Mouse (Mus musculus) testis, postnatal 10 days (tissue): ENCODE data around the gene Brinp1.
"Not testable (repeated sequence)": the region's sequence is repeated elsewhere in the genome, so short reads cannot be mapped to it uniquely, and the experiment has no call there.

Source experiments
- DNase-seq: peaks from one replicate; pipeline ENCODE4 v3.0.0; 2021; ENCODE audit warnings: low spot score

Gene Brinp1

DNA sequence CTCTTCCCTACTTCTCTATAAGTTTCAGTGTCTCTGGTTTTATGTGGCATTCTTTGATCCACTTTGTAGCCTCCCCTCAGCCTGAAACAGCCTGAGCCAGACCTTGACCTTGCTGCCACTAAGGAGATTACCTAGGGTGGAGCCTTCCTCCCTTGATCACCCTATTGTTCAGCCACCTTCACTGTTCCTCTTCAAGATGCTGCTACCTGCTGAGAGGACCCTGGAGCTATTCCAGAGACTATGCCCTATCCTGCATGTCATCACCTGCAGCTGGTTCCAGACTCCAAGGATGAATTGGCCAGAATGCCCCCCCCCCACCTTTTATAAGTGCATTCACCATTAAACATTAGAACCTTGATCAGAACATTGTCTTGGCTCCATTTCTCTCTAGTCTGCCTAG lies 140.2 kb downstream of the Brinp1 start:
- DNase-seq: not testable (repeated sequence)

DNA sequence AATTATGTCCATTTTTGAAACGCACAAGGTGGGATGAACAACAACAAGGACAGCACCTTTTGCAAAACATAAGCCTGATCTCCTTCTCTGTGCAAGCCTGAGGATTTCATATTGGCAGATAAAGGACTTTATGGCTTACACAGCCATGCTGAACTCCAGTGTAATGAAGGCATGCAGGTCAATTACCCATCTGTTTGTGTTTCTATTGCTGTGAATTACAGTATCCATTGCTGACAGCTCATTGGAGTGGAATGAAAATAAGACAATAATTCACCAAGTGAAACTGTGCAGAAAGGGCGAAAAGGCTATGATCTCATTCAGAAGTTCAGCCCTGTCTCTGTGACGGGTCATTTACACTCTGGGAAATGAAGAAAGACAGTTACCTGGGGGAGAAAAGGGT lies 147.7 kb downstream of the Brinp1 start:
- no peak for DNase-seq

DNA sequence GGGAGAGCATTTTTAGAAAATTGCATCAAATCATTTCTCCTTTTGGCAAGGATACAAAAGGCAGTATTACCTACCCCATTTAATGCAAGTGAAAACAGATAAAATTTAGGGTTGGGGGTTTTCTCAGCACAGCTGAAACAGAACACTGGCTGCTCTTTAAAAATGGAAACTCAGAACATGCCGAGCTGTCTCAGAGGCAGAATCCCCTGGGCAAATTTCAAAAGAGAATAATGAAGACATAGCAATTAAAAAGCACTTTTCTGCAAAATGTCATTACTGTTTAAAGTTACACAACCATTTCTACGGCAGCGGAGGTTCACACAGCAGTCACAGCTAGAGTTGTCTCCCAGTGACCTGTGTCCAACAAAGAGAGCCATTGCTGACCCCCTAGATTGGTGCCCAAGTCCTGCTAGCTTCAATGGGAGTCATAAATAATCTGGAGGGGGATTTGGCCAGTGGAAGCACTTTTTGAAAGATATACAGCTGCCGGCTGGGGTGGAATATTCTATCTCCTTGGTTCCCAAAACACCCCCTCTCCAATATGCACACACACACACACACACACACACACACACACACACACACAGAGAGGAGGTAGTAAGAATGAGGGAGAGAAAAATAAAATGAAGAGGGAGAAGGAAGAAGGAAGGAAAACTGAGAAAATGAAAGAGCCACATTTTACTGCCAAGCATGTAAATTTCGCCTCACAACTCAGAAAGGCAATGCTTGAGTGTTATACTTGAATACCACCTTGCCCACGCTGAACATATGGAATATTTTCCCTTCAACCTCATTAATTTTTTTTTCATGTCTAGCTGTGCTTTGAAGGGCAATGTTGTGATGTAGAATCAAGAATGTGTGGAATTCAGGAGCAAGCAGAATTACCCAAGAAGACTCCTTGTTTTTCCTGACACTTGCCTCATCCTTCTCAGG lies 152.0 kb downstream of the Brinp1 start:
- no peak for DNase-seq

DNA sequence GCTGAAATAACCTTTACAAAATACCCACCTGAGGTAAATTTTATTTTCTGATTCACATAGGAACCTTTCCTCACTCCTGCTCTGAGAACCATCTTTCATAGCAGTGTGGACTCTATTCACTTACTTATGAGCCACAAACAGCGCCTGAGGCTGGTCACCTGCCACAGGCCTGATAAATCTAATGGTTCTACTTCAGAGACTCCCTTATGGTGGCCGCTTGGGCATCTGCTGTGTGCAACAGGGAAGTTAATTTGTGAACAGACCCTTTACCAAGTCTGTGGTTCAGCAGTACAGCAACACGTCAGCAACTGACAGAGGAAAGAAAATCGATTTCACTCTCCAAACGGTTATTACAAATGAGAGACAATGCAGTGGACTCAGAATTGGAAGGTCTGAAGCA lies 164.2 kb downstream of the Brinp1 start:
- DNase-seq: no peak

DNA sequence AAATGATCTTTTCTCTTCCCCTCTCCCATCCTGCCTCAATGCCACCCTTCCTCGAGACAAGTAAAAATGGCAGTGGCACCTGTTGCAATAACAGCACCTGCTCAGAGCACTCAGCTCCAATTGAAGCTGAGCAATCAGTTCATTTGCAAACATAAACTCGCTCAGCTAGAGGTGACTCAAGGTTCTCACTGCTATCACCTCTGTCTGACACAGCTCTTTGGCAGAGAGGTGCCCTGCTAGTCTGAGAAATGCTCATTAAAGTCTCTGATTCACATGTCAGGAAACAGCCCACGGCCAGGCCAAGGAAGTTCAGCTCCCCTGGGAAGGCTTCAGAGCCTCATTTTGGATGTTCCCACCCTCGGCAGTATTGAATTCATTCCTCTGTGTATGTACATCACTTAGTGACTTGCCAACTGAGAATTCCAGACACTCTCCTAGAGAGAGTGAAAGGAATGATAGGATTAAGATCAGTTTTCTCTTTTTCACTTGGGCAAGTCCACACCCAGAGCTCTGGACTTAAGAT lies 165.7 kb downstream of the Brinp1 start:
- DNase-seq: no peak

DNA sequence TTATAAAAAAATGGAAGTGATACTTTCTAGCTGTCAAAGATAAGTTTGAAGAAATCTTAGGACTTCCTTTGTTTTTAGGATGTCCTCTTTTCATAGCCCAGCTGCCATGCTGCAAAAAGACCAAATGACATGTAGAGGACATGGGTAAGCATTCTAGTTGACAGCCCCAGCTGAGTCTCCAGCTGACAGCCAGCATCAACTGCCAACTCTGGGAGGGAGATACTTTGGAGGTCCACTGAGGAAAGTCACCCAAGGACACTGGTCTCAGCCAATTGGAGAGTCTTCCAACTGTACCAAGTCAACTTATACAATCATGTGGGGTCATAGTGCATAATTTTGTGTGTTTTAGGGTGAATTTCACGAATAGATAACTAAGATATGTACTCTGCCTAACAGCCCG lies 166.6 kb downstream of the Brinp1 start:
- DNase-seq: no peak

DNA sequence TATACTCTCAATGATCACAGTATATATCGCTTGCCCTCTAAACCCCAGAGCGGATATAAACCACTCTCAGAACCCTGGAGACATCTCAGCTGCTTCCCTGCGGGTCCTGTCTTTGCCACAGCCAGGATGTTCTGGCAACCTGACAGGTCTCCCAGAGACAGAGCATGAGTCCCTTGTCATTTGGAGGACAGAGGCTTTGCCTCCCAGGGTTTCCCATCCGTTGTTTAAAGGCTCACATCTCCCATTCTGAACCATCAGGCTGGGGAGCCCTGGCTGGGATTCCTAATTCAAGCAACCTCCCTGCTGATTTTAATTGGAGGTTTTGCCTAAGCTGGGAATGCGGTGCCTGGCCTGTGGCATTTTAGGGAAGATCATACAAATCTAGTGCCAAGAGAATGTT lies 185.9 kb downstream of the Brinp1 start:
- DNase-seq: no peak

DNA sequence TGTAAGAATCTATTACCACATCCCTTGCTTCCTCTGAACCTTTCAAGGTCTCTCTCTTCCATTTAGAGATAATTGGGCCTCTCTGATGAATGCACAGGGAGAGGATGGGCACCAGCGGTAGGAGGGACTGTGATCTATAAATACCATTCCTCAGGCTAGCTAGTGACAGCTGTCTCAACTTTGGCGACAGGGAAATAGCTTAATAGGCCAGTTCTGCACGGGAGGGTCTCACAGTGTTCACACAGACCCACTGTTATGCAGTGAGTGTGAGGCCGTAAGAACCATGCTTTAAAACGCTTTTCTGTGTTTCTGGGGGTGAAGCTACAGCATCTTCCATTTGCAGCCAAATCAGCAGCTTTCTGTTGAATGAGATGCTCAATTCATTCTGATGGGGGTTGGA lies 186.8 kb downstream of the Brinp1 start:
- DNase-seq: no peak

DNA sequence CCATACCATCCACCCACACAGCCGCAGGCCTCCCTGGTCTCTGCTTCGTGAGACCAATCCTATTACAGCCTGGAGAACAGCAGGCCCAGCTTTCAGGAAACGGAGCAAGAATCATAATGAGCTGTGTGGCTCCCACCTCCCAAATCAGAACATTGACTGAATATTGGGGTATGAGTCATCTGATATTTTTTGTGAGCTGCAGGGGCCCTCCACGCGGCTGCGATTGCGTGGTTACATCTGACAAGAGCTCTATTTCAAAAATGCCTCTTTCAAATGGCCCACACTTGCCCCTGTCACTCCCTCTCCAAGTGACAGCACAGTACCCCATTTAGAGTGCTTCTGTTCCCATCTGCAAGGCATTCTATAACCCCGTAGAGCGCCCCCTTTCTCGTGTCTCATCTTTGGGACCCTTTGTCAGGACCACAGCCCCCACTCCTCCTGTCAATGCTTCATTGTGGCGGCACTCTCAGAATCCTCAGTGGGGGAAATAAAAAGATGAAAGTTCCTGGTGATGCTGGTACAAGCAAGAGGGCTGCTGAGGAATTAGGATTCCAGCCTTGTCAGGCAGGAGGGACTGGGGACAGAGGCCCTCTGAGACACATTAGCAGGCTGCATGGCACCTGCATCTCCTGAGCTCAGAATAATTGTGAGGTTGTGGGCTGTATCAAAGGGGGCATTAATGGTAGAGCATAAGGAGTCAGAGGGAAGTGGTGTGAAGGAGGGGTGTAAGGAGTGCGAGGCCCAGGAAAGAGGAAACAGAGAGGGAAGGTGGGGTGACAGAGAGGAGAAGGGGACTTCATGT lies 188.2 kb downstream of the Brinp1 start:
- DNase-seq: no peak

DNA sequence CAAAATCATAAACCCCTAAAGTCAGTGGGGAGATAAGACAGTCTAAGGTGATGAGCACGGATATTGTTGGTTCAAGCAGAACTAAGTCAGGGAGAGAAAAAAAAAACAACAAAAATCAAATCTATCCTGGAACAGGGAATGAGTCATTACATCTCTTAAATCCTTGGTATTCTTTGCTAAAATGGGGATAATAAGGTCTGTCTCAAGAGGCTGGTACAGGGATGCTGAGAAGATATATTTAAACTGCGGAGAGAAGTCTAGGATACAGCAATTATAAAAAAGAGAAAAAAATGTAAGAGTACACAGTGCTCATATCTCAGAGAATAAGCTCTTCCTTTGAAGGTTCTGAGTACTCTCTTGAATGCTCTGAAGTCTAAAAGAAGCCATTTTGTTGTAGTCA lies 189.3 kb downstream of the Brinp1 start:
- no peak for DNase-seq

DNA sequence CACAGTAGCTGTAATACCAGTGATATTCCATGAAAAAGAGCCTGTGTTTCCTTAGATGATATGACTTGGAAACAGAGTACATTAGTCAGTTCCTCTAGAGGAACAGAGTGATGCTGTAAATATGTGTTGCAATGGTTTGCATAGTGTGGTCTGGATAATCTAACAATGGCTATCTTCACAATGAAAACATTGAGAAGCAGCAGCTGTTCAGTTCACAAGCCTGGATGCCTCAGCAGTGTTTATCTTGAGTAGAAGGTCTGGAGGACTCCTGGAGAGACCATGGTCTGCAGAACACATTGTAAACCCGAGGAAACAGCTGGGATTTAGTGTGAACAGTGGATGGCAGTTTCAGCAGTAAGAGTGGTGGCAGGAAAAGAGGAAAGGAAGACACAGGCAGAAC lies 233.2 kb downstream of the Brinp1 start:
- no peak for DNase-seq
